Mouse (Mus musculus) brain, embryonic 14.5 days (tissue): ENCODE data around the gene Tub. TPM values are rescaled to one million over a fixed set of nuclear protein-coding genes. Genes with fewer than 3 reads are reported as not detected.

Source experiments
- DNase-seq: peaks from one replicate; pipeline ENCODE4 v3.0.0-alpha.2; 2011; ENCODE audit warnings: low read depth
- CTCF ChIP-seq: fragments of 200-500 bp; IDR thresholded peaks from 2 replicates; pipeline ENCODE4 v1.5.1; 2012; ENCODE audit warnings: inconsistent platforms, mild to moderate bottlenecking, moderate library complexity, borderline replicate concordance; ENCODE audit not compliant: insufficient read depth, insufficient read length; ENCODE audit errors: extremely low read depth
- POLR2A ChIP-seq: fragments of 200-500 bp; IDR thresholded peaks from 2 replicates; pipeline ENCODE4 v1.6.1; 2012; ENCODE audit warnings: mild to moderate bottlenecking, inconsistent platforms, borderline replicate concordance; ENCODE audit not compliant: poor library complexity, insufficient read depth, insufficient read length, severe bottlenecking; ENCODE audit errors: extremely low read depth
- polyA plus RNA-seq: library from polyadenylated mRNA; depleted of rRNA; stranded (reverse); fragments of >200 nt; gene quantifications from 2 replicates; pipeline ENCODE4 v1.2.3, GENCODE M21; 2012; rRNA removed

Tub gene
- polyA plus RNA-seq, result 109 and 143 TPM in 2 replicates

- DNase-seq, result peak; percentile 91
- no peak for TF ChIP-seq CTCF
- TF ChIP-seq POLR2A, result 0 out of 2 replicates have a peak, but pooled peaks have one; percentile 19
Observed at GRCm38 (mm10) chr7:108950312-108950761, at the start of gene Tub. Gene Tub, plus strand, starts transcription at chr7:108950338.

- DNase-seq, result no peak
- no peak for TF ChIP-seq CTCF
- TF ChIP-seq POLR2A, result no peak
Observed at GRCm38 (mm10) chr7:108903969-108904368, 46.2 kb upstream of the Tub start.

GRCm38 (mm10) chr7:108927043-108927442 is 23.1 kb upstream of the Tub start:
- DNase-seq, result no peak
- TF ChIP-seq CTCF (no peak), POLR2A (no peak)

DNA sequence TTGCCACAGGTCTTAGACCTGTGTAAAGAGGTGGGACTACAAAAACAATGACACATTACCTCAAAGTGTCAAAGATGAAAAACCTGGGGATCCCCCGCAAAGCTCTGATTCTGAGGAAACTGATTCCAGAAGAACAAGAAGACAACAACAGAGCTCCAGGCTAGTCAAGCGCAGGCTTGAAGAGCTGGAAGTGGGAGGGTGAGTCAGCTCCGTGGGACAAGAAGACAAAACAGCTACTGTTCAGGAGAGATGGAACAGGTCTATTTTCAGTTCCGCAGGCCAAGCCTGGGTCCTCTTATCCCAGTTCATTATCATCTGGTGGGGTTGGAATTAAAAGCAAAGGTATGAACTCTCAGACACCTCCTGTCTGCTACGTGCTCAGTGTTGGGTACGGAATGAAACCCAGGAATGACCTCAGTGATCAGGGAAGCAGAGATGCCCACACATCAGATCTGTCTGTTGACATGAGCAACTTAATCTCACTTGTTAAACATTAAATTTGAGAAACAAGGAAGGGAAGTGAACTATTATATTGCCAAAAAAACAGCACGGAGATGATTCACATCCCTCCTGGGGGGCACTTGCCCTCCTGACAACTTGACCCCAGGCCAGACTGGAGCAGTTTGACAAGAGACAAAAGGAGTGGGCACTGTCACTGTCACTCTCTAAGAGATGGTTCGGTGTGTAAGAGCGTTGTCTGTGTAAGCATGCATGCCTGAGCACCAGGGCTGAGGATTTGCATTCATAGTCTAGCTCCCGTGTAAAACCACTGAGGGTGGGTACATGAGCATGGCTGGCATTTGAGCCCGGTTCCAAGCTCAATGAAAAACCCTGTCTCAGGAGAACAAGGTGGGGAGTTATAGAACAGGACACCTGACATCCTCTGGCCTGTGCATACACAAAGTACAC is 21.6 kb upstream of the Tub start:
- no peak for TF ChIP-seq POLR2A

GRCm38 (mm10) chr7:108929726-108930393 is 20.3 kb upstream of the Tub start, which contains the start of gene Nlrp10:
Gene Nlrp10, minus strand, starts transcription at chr7:108930178.
- no peak for DNase-seq
- TF ChIP-seq CTCF, result no peak

More for the DNA sequence above, 21.6 kb upstream of the Tub start:
- no peak for DNase-seq

DNA sequence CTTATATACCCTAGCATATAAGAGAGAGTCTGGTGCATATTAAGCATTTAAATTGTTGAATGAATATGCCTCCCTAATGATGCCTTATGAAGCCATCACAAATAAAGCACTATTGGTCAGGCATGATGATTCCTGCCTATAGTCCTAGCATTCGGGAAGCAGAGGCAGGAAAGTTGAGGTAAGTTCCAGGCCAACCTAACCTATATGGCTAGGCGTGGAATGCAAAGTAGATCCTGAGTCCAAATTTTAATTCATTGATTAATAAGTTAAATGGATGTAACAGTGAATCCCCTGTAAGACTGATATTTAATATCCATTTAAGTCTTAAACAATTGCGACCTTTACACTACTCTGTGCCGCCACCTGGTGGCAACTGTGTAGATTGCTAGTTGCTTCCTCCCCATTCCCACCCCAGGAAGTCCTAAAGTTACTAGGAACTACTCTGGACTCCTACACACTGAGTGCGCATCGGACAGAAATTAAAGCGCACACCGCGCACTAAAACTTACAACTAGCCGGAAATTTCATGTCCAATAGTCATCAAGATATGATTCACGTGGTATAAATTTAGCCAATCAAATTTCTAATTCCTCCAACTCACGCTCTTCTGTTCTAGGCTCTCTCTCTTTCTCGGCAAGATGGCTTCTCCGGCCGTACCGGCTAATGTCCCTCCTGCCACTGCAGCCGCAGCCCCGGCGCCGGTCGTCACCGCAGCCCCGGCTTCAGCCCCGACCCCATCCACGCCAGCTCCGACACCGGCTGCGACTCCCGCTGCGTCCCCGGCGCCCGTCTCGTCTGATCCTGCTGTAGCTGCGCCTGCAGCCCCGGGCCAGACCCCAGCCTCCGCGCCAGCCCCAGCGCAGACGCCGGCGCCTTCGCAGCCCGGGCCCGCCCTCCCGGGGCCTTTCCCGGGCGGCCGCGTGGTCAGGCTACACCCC is 16.1 kb upstream of the Tub start, which contains the start of gene Eif3f:
TSS of gene Eif3f (plus strand) at position 624 of the 938 bp plus-strand sequence.
- peak; percentile 100 for DNase-seq
- TF ChIP-seq CTCF (peak; percentile 84; the same call in 1 of the 2 replicates), POLR2A (peak; percentile 51; the same call in 1 of the 2 replicates)

- no peak for TF ChIP-seq POLR2A
- TF ChIP-seq CTCF, result no peak
Observed at GRCm38 (mm10) chr7:108934836-108935235, 15.3 kb upstream of the Tub start.

GRCm38 (mm10) chr7:108935411-108935810 is 14.7 kb upstream of the Tub start:
- DNase-seq, result no peak
- no peak for TF ChIP-seq POLR2A
- TF ChIP-seq CTCF, result no peak

More at GRCm38 (mm10) chr7:108934836-108935235, 15.3 kb upstream of the Tub start:
- DNase-seq, result peak; percentile 12

DNA sequence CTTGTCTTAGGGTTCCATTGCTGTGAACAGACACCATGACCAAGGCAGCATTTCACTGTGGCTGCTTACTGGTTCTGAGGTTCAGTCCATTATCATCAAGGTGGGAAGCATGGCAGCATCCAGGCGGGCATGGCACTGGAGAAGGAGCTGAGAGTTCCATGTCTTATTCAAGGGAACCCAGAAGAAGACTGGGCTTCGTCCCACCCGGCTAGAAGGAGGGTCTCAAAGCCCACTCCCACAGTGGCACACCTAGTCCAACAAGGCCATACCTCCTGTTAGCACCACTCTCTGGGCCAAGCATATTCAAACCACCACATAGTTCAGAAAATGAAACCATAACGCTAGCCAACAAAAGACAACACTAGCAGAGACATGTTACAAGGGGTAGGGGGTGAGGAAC is 13.5 kb upstream of the Tub start:
- no peak for DNase-seq

DNA sequence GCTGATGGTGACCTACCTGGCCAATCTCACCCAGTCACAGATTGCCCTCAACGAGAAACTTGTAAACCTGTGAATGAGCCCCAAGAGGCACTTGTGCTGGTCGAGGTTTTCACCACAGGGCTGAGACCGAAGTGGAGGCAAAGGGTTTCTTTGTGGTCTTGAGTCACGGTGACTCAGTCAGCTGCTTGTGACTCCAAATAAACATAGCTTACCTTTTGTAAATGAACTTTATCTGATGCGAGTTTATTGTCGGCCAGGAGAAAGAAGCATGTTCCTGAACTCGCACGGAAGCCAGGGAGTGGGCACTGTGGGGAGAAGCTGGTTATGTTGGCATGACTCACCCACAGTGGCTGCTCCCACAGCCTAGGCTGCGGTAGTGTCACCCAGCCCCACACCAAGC is 8.7 kb upstream of the Tub start:
- no peak for TF ChIP-seq CTCF
- TF ChIP-seq POLR2A, result no peak
- no peak for DNase-seq

More for the DNA sequence above, 13.5 kb upstream of the Tub start:
- TF ChIP-seq POLR2A, result no peak
- no peak for TF ChIP-seq CTCF
